Mouse (Mus musculus) heart, embryonic 11.5 days (tissue): ENCODE measurements around the gene Mtmr2. TPM values are rescaled to one million over a fixed set of nuclear protein-coding genes. Genes with fewer than 3 reads are reported as not detected.

ENCODE experiments used
- ATAC-seq: fragments of 200-750 bp; cut with Nextera tagmentation; replicated peaks from 2 replicates; pipeline ENCODE4 v1.8.0; 2017; ENCODE audit warnings: moderate library complexity; ENCODE audit not compliant: insufficient number of reproducible peaks, low FRiP score, low TSS enrichment
- H3K27ac ChIP-seq: fragments of 300-500 bp; sonication (generic); 2 replicates; pipeline ENCODE4 v1.5.1; 2014; ENCODE audit warnings: mild to moderate bottlenecking, low read depth, low read length
- H3K27me3 ChIP-seq: fragments of 300-500 bp; sonication (generic); 2 replicates; pipeline ENCODE4 v1.6.1; 2014; ENCODE audit warnings: mild to moderate bottlenecking, low read length, mixed read lengths; ENCODE audit not compliant: control insufficient read depth, insufficient read depth
- H3K36me3 ChIP-seq: fragments of 300-500 bp; sonication (generic); 2 replicates; pipeline ENCODE4 v1.6.1; 2014; ENCODE audit warnings: mild to moderate bottlenecking, low read length, moderate library complexity, mixed read lengths; ENCODE audit not compliant: control insufficient read depth, insufficient read depth
- H3K4me1 ChIP-seq: fragments of 300-500 bp; sonication (generic); 2 replicates; pipeline ENCODE4 v1.6.1; 2014; ENCODE audit warnings: low read length; ENCODE audit not compliant: control insufficient read depth, insufficient read depth
- H3K4me2 ChIP-seq: fragments of 300-500 bp; sonication (generic); 2 replicates; pipeline ENCODE4 v1.6.1; 2014; ENCODE audit warnings: mild to moderate bottlenecking, moderate library complexity
- H3K4me3 ChIP-seq: fragments of 300-500 bp; sonication (generic); 2 replicates; pipeline ENCODE4 v1.5.1; 2014; ENCODE audit warnings: low read depth, low read length
- H3K9ac ChIP-seq: fragments of 300-500 bp; sonication (generic); 2 replicates; pipeline ENCODE4 v1.6.1; 2014; ENCODE audit warnings: mild to moderate bottlenecking, low read depth, low read length, moderate library complexity
- H3K9me3 ChIP-seq: fragments of 300-500 bp; sonication (generic); replicated peaks from 2 replicates; pipeline ENCODE4 v1.6.1; 2016; ENCODE audit warnings: low read length; ENCODE audit not compliant: control insufficient read depth
- WGBS: fragments of 180-500 bp; shearing (Covaris S2); extraction: QIAGEN DNeasy Blood & Tissue Kit; methylation state at CpG from one replicate; pipeline ENCODE4 v1.1.7; 2014; ENCODE audit not compliant: insufficient replicate concordance; 5-methylcytosine and 5-hydroxymethylcytosine counted together
- polyA plus RNA-seq: library from polyadenylated mRNA; unstranded; fragments of >200 nt; fragmentation: Nextera tagmentation; extraction: Ambion mirVana; gene quantifications from 2 replicates; pipeline ENCODE4 v1.2.1, GENCODE M21; 2014

Mtmr2 gene
- polyA plus RNA-seq, 1 experiment from 2014 or later, result 56.0 TPM

GRCm38 (mm10) chr9:13847591-13847990 is 99.4 kb downstream of the Mtmr2 start:
- WGBS, result 89% methylated on average over 3 of the region's 3 CpGs

GRCm38 (mm10) chr9:13848481-13849480 is 100.6 kb downstream of the Mtmr2 start:
- no peak overlapping the region for H3K4me2 ChIP-seq
- no peak overlapping the region for H3K4me3 ChIP-seq
- 70% methylated on average over 10 of the region's 10 CpGs for WGBS
- H3K9ac ChIP-seq, result no peak overlapping the region
- no peak overlapping the region for H3K27ac ChIP-seq
- no peaks in the 10 kb centered on the region for H3K4me1 ChIP-seq
- no peaks in the 10 kb centered on the region for H3K9me3 ChIP-seq
- no peak for ATAC-seq
- no peaks in the 10 kb centered on the region for H3K27me3 ChIP-seq
- peaks cover 4% of the 10 kb centered on the region; the same call in 1 of the 2 replicates for H3K36me3 ChIP-seq

More at GRCm38 (mm10) chr9:13847591-13847990, 99.4 kb downstream of the Mtmr2 start:
- Histone ChIP-seq H3K4me1 (no peaks in the 10 kb centered on the region), H3K36me3 (peaks cover 11% of the 10 kb centered on the region), H3K9me3 (no peaks in the 10 kb centered on the region), H3K27ac (no peak overlapping the region), H3K4me3 (no peak overlapping the region), H3K9ac (no peak overlapping the region), H3K27me3 (no peaks in the 10 kb centered on the region), H3K4me2 (no peak overlapping the region)
- no peak for ATAC-seq

- H3K4me3 ChIP-seq, result no peak overlapping the region
- no peak for ATAC-seq
- H3K27ac ChIP-seq, result no peak overlapping the region
- H3K9me3 ChIP-seq, result no peaks in the 10 kb centered on the region
- H3K4me1 ChIP-seq, result no peaks in the 10 kb centered on the region
- H3K4me2 ChIP-seq, result no peak overlapping the region
- WGBS, result 54% methylated on average over 3 of the region's 3 CpGs
- no peaks in the 10 kb centered on the region for H3K36me3 ChIP-seq
- no peak overlapping the region for H3K9ac ChIP-seq
- no peaks in the 10 kb centered on the region for H3K27me3 ChIP-seq
Measured at GRCm38 (mm10) chr9:13853876-13854275, 105.7 kb downstream of the Mtmr2 start.

Other genes starting within 250 kb of the Mtmr2 start
- gene Cep57, start 78.7 kb downstream of the Mtmr2 start, polyA plus RNA-seq, result 40.1 and 45.2 TPM in 2 replicates
- 16.0 and 16.8 TPM in 2 replicates for gene Fam76b, start 79.3 kb downstream of the Mtmr2 start, polyA plus RNA-seq